Mouse (Mus musculus) gastrocnemius, postnatal 14 days (tissue): Measurements from ENCODE around the gene Fcrl5. TPM values are rescaled to one million over a fixed set of nuclear protein-coding genes. Genes with fewer than 3 reads are reported as not detected.

Experiments
- total RNA-seq, 2 experiments: library from RNA; stranded (reverse); gene quantifications; 2 replicates each; pipeline ENCODE4 v1.2.3; 2021

The Fcrl5 gene
- total RNA-seq, 2 experiments from 2014 or later = not detected

Other genes with a start within 250 kb of the Fcrl5 start
- 1 to 10 TPM; 2.2 to 3.8 TPM for gene Fcrls, start 172.0 kb upstream of the Fcrl5 start, total RNA-seq
- gene Cd5l, start 77.9 kb upstream of the Fcrl5 start, total RNA-seq = not detected
- not detected for gene Fcrl1, start 59.4 kb upstream of the Fcrl5 start, total RNA-seq
- gene Etv3, start 89.6 kb downstream of the Fcrl5 start, total RNA-seq = 1 to 10 TPM; 9.5 to 9.8 TPM
- gene Arhgef11, start 181.8 kb downstream of the Fcrl5 start, total RNA-seq = 10 to 100 TPM; 15.2 to 16.4 TPM